In the genomic region with DNA sequence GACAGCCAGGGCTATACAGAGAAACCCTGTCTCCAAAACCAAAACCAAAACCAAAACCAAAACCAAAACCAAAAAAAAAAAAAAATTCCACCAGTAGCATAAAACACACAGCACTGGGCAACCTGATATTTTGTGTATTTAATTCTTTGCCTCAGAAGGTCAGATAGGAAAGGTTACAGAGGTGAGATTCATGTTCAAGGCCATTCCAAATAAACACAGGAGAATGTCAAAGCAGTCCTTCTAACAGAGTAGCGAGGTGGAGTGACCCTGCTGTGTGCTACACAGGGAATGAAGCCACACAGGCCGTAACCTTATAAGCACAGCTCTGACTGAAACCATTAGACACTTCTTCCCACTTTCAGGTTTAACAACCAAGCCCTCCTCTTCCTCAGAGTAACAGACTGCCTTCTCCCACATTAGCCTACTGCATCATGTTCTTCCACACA, we compare ENCODE assay signal across 27 mouse cellular contexts. TPM values are rescaled to one million over a fixed set of nuclear protein-coding genes. Genes with fewer than 3 reads are reported as not detected.
DNase-seq lines count a peak whose midpoint lies in the region; ATAC-seq and TF ChIP-seq lines count a peak whose summit lies in the region.
"Had no signal": no experiment of that assay in that cellular context is flagged by ENCODE, and none has a peak within 500 bp of the region (broad histone marks: within the 10 kb centered on the region; RNA-seq: fewer than 3 reads in every experiment).

No protein-coding gene starts in this region.

- no peak overlapping the region for H3K4me2 ChIP-seq in heart, embryonic 13.5 days
- peak overlapping the region; percentile 87 for H3K4me2 ChIP-seq in CH12.LX (ENCODE audit: insufficient read depth, low read depth, poor library complexity, severe bottlenecking)
- H3K4me2 ChIP-seq in liver, embryonic 15.5 days, result no peak overlapping the region
- H3K4me2 ChIP-seq: embryonic facial prominence, embryonic 12.5 days; forebrain, embryonic 13.5 days had no signal

- H3K9me3 ChIP-seq in heart, embryonic 13.5 days, result no peaks in the 10 kb centered on the region
- no peaks in the 10 kb centered on the region for H3K9me3 ChIP-seq in CH12.LX (replicated peaks; ENCODE audit: low read length)
- no peaks in the 10 kb centered on the region for H3K9me3 ChIP-seq in liver, embryonic 15.5 days (replicated peaks)
- H3K9me3 ChIP-seq: embryonic facial prominence, embryonic 12.5 days; forebrain, embryonic 13.5 days; limb, embryonic 10.5 days had no signal

- ATAC-seq in heart, embryonic 13.5 days (ENCODE audit: extremely low read depth, insufficient number of reproducible peaks, low FRiP score, low TSS enrichment), result no peak
- no peak for ATAC-seq in liver, embryonic 15.5 days (ENCODE audit: insufficient read depth)
- ATAC-seq: forebrain, embryonic 13.5 days had no signal

- 76% methylated on average over 2 of the region's 2 CpGs for WGBS in heart, embryonic 13.5 days
- 82% methylated on average over 2 of the region's 2 CpGs for WGBS in liver, embryonic 15.5 days (ENCODE audit: insufficient replicate concordance)

- DNase-seq in heart, postnatal 25 days (ENCODE audit: low spot score), result no peak
- peak; percentile 53 for DNase-seq in A20 (ENCODE audit: low read depth, low spot score)
- peak; percentile 52 for DNase-seq in CH12.LX (ENCODE audit: extremely low read depth)
- no peak for DNase-seq in adrenal gland, postnatal 14 days
- no peak for DNase-seq in urinary bladder, adult 18-20 months (ENCODE audit: low spot score in 2 of 2)
- DNase-seq: cerebellum, adult 9-10 months; gastrocnemius, postnatal 14 days; kidney, adult 9 months; kidney, postnatal 36 days; layer of hippocampus, adult 9-11 months; lung, adult 18-20 months; right cerebral cortex, postnatal 25 days; thymus, adult 18-20 months had no signal

- dilution Hi-C loops in CH12.LX (cut with MboI; ENCODE audit: extremely low pct_ligation_motif_present, extremely low pct_unique_long_range_greater_than_20kb, low sequenced_read_pairs), result no loop called here

- H3K4me3 ChIP-seq in heart, embryonic 13.5 days, result no peak overlapping the region
- H3K4me3 ChIP-seq in CH12.LX (replicated peaks in 1 of 3; ENCODE audit: low read depth in 2 of 3, low read length in 2 of 3, poor library complexity in 1 of 3), result peak overlapping the region; percentile 14 to 27 (median 15)
- no peak overlapping the region for H3K4me3 ChIP-seq in liver, embryonic 15.5 days (replicated peaks)
- H3K4me3 ChIP-seq: embryonic facial prominence, embryonic 12.5 days; erythroblast, embryonic 14.5 days; forebrain, embryonic 13.5 days; left cerebral cortex, adult 2 months; limb, embryonic 10.5 days had no signal

- H3K79me2 ChIP-seq in CH12.LX (replicated peaks; ENCODE audit: control insufficient read depth, extremely low read depth, insufficient read depth, poor library complexity, severe bottlenecking), result no peaks in the 10 kb centered on the region

- no peaks in the 10 kb centered on the region for H3K27me3 ChIP-seq in heart, embryonic 13.5 days (replicated peaks)
- H3K27me3 ChIP-seq in CH12.LX (replicated peaks), result no peaks in the 10 kb centered on the region
- no peaks in the 10 kb centered on the region for H3K27me3 ChIP-seq in liver, embryonic 15.5 days
- H3K27me3 ChIP-seq: embryonic facial prominence, embryonic 12.5 days; forebrain, embryonic 13.5 days had no signal

- in situ Hi-C loops in CH12.LX (cut with MboI; ENCODE audit: low pct_ligation_motif_present, low pct_unique_long_range_greater_than_20kb, low sequenced_read_pairs), result no loop called here

- H3K9ac ChIP-seq in heart, embryonic 13.5 days, result no peak overlapping the region
- peak overlapping the region; percentile 16 for H3K9ac ChIP-seq in CH12.LX (ENCODE audit: insufficient read depth, low read depth)
- H3K9ac ChIP-seq in liver, embryonic 15.5 days, result 0 out of 2 replicates have a peak overlapping the region, but pooled peaks have one; percentile 9
- H3K9ac ChIP-seq: embryonic facial prominence, embryonic 12.5 days; forebrain, embryonic 13.5 days had no signal

- peaks cover 9% of the 10 kb centered on the region; the same call in 1 of the 2 replicates for H3K4me1 ChIP-seq in heart, embryonic 13.5 days
- peaks cover 3 to 20% of the 10 kb centered on the region in 2 experiments for H3K4me1 ChIP-seq in CH12.LX (ENCODE audit: control insufficient read depth in 1 of 2, insufficient read depth in 2 of 2)
- H3K4me1 ChIP-seq in liver, embryonic 15.5 days (replicated peaks), result peaks cover 16% of the 10 kb centered on the region
- H3K4me1 ChIP-seq: embryonic facial prominence, embryonic 12.5 days; forebrain, embryonic 13.5 days; limb, embryonic 10.5 days had no signal

- TF ChIP-seq CTCF in CH12.LX (conservative IDR thresholded peaks at IDR 0.05 in 1 of 2, IDR thresholded peaks at IDR 0.05 in 1 of 2; ENCODE audit: low read depth in 2 of 2, low read length in 2 of 2), result no peak

- intact Hi-C loops in heart, postnatal 25 days (cut with DNase I), result loop anchor here (5.0 kb wide), 1 partner anchor 125 kb away; no protein-coding TSS in a partner anchor

- TF ChIP-seq POLR2A in CH12.LX (IDR thresholded peaks at IDR 0.05; ENCODE audit: low read depth, low read length), result peak; percentile 36; the same call in 1 of the 2 replicates

- peak; percentile 60; the same call in 1 of the 2 replicates for TF ChIP-seq EP300 in CH12.LX (IDR thresholded peaks at IDR 0.05; ENCODE audit: low read length)

- H3K36me3 ChIP-seq in heart, embryonic 13.5 days, result peaks cover 87% of the 10 kb centered on the region
- H3K36me3 ChIP-seq in CH12.LX (replicated peaks in 1 of 2; ENCODE audit: control insufficient read depth in 1 of 2, insufficient read depth in 1 of 2, low read length in 1 of 2), result peaks cover 29 to 59% of the 10 kb centered on the region in 2 experiments
- peaks cover 75% of the 10 kb centered on the region for H3K36me3 ChIP-seq in liver, embryonic 15.5 days (replicated peaks)

- H3K27ac ChIP-seq in heart, embryonic 13.5 days (replicated peaks), result peak overlapping the region; percentile 48; the same call in 1 of the 2 replicates
- peak overlapping the region; percentile 92 for H3K27ac ChIP-seq in CH12.LX (ENCODE audit: insufficient read depth, low read depth)
- H3K27ac ChIP-seq in liver, embryonic 15.5 days (replicated peaks), result peak overlapping the region; percentile 33; the same call in 1 of the 2 replicates
- H3K27ac ChIP-seq: embryonic facial prominence, embryonic 12.5 days; forebrain, embryonic 13.5 days; left cerebral cortex, adult 2 months; limb, embryonic 10.5 days had no signal

- no peak for TF ChIP-seq RAD21 in CH12.LX (IDR thresholded peaks at IDR 0.05; ENCODE audit: low read depth, low read length)

TF ChIP-seq in CH12.LX, 34 proteins besides CTCF, POLR2A, EP300 and RAD21 (continues in another document):
- TF ChIP-seq ZKSCAN1 (IDR thresholded peaks at IDR 0.05; ENCODE audit: borderline replicate concordance, low read depth, low read length) (no peak; the same call in 1 of the 2 replicates), ZMIZ1 (IDR thresholded peaks at IDR 0.05; ENCODE audit: low read depth, low read length) (no peak), BHLHE40 (IDR thresholded peaks at IDR 0.05; ENCODE audit: low read depth, low read length) (no peak), ZNF384 (IDR thresholded peaks at IDR 0.05; ENCODE audit: low read depth, low read length) (peak; percentile 76), USF2 (conservative IDR thresholded peaks at IDR 0.05; ENCODE audit: low read depth, low read length) (no peak), RCOR1 (conservative IDR thresholded peaks at IDR 0.05; ENCODE audit: low read depth, low read length) (0 out of 2 replicates have a peak, but pooled peaks have one; percentile 36), KAT2A (IDR thresholded peaks at IDR 0.05; ENCODE audit: insufficient replicate concordance, low read length) (no peak), MEF2A (IDR thresholded peaks at IDR 0.05; ENCODE audit: borderline replicate concordance, low read depth, low read length) (no peak), PAX5 (IDR thresholded peaks at IDR 0.05; ENCODE audit: low read length) (no peak), ELF1 (IDR thresholded peaks at IDR 0.05; ENCODE audit: low read depth, low read length) (peak; percentile 21; the same call in 1 of the 2 replicates), ZC3H11A (IDR thresholded peaks at IDR 0.05; ENCODE audit: low read depth, low read length) (no peak), NELFE (IDR thresholded peaks at IDR 0.05; ENCODE audit: low read depth, low read length) (no peak), JUN (IDR thresholded peaks at IDR 0.05; ENCODE audit: insufficient read depth, low read depth, low read length) (0 out of 2 replicates have a peak, but pooled peaks have one; percentile 12), JUND (conservative IDR thresholded peaks at IDR 0.05; ENCODE audit: low read depth, low read length) (0 out of 2 replicates have a peak, but pooled peaks have one; percentile 19), IRF4 (IDR thresholded peaks at IDR 0.05; ENCODE audit: low read depth, low read length) (peak; percentile 66; the same call in 1 of the 2 replicates), MAFK (IDR thresholded peaks at IDR 0.05; ENCODE audit: insufficient replicate concordance, low read length) (no peak), MAX (IDR thresholded peaks at IDR 0.05; ENCODE audit: low read length) (0 out of 2 replicates have a peak, but pooled peaks have one; percentile 30), GABPA (IDR thresholded peaks at IDR 0.05; ENCODE audit: insufficient replicate concordance, low read depth, low read length) (no peak), SMC3 (IDR thresholded peaks at IDR 0.05; ENCODE audit: low read depth, low read length) (no peak), E2F4 (IDR thresholded peaks at IDR 0.05; ENCODE audit: insufficient replicate concordance, low read depth, low read length) (no peak), POLR2AphosphoS2 (IDR thresholded peaks at IDR 0.05; ENCODE audit: low read depth, low read length) (no peak)

RNA-seq across cellular contexts. Expression of gene Cct2, which starts 18.3 kb away (rescaled TPM):
- 171 and 188 TPM in 2 replicates for polyA plus RNA-seq in heart, embryonic 13.5 days (2015; fragmentation: Nextera tagmentation; extraction: Ambion mirVana)
- total RNA-seq in heart, postnatal 25 days (2021), result 100 to 1,000 TPM; 129 to 137 TPM
- 448 and 469 TPM in 2 replicates for total RNA-seq in CH12.LX (2012; rRNA removed)
- total RNA-seq in CH12.LX (2014; rRNA removed), result 901 and 1,012 TPM in 2 replicates
- 723 and 889 TPM in 2 replicates for polyA plus RNA-seq in CH12.LX (2012; ENCODE audit: insufficient read length, low read depth)
- polyA plus RNA-seq in liver, embryonic 15.5 days (2015; fragmentation: Nextera tagmentation; extraction: Ambion mirVana), result 141 and 142 TPM in 2 replicates
- total RNA-seq in adrenal gland, postnatal 14 days (2021), result 224 and 240 TPM in 2 replicates

RNA-seq across cellular contexts. Expression of gene Lrrc10, which starts 36.8 kb away (rescaled TPM):
- polyA plus RNA-seq in heart, embryonic 13.5 days (2015; fragmentation: Nextera tagmentation; extraction: Ambion mirVana), result 56.8 and 65.1 TPM in 2 replicates
- 100 to 1,000 TPM; 175 to 176 TPM for total RNA-seq in heart, postnatal 25 days (2021)
- total RNA-seq in CH12.LX (2012; rRNA removed) (not detected in 2 replicates), CH12.LX (2014; rRNA removed) (not detected in 2 replicates)
- polyA plus RNA-seq in CH12.LX (2012; ENCODE audit: insufficient read length, low read depth), result not detected in 2 replicates
- polyA plus RNA-seq in liver, embryonic 15.5 days (2015; fragmentation: Nextera tagmentation; extraction: Ambion mirVana), result not detected in 2 replicates
- not detected in 2 replicates for total RNA-seq in adrenal gland, postnatal 14 days (2021)
- total RNA-seq: adrenal gland, adult 18-20 months; gastrocnemius, postnatal 14 days; left cerebral cortex, adult 2 months; MEL; midbrain, postnatal 0 days had no signal
- polyA plus RNA-seq: embryonic facial prominence, embryonic 12.5 days; erythroblast, embryonic 14.5 days; forebrain, embryonic 13.5 days; frontal cortex, adult 2 months; intestine, embryonic 14.5 days; limb, embryonic 10.5 days; midbrain, postnatal 0 days; spleen, adult 2 months; stomach, embryonic 14.5 days had no signal

Comparison
In these comparisons a context has a peak if more than half of its experiments do, and no peak if none do; other contexts are left out.
1. H3K27ac ChIP-seq: peak in every context shown above with its lines; median percentile 92 in CH12.LX; 48 in heart, embryonic 13.5 days; 33 in liver, embryonic 15.5 days.
2. H3K4me3 ChIP-seq: peak in CH12.LX (3 of 3); none in heart, embryonic 13.5 days (single experiment) and liver, embryonic 15.5 days (single experiment).
3. DNase-seq: peak in A20 (single experiment) and CH12.LX (single experiment); none in heart, postnatal 25 days (single experiment), adrenal gland, postnatal 14 days (single experiment) and urinary bladder, adult 18-20 months (0 of 2).
4. RNA of gene Lrrc10, which starts 36.8 kb away (total RNA-seq): 175 to 176 TPM in heart, postnatal 25 days; not detected in CH12.LX and not detected in adrenal gland, postnatal 14 days; every median in the first group is over 100 times any median in the second.